Mouse (Mus musculus) midbrain, embryonic 16.5 days (tissue): Measurements from ENCODE around the gene Sclt1. TPM values are rescaled to one million over a fixed set of nuclear protein-coding genes. Genes with fewer than 3 reads are reported as not detected.

ENCODE experiments used
- ATAC-seq: fragments of 200-750 bp; cut with Nextera tagmentation; 2 replicates; pipeline ENCODE4 v1.8.0; 2017; ENCODE audit warnings: moderate TSS enrichment
- H3K27ac ChIP-seq: fragments of 300-500 bp; sonication (generic); 2 replicates; pipeline ENCODE4 v1.5.1; 2014; ENCODE audit warnings: mild to moderate bottlenecking, low read length, mixed read lengths
- H3K27me3 ChIP-seq: fragments of 300-500 bp; sonication (generic); 2 replicates; pipeline ENCODE4 v1.6.1; 2014; ENCODE audit warnings: low read depth, low read length, mixed read lengths; ENCODE audit not compliant: control insufficient read depth, insufficient read depth
- H3K36me3 ChIP-seq: fragments of 300-500 bp; sonication (generic); 2 replicates; pipeline ENCODE4 v1.6.1; 2014; ENCODE audit warnings: mild to moderate bottlenecking, low read length, moderate library complexity, mixed read lengths; ENCODE audit not compliant: control insufficient read depth, insufficient read depth
- H3K4me1 ChIP-seq: fragments of 300-500 bp; sonication (generic); 2 replicates; pipeline ENCODE4 v1.6.1; 2014; ENCODE audit warnings: mild to moderate bottlenecking, low read length, mixed read lengths; ENCODE audit not compliant: control insufficient read depth, insufficient read depth
- H3K4me2 ChIP-seq: fragments of 300-500 bp; sonication (generic); 2 replicates; pipeline ENCODE4 v1.6.1; 2014; ENCODE audit warnings: mild to moderate bottlenecking, low read length, mixed read lengths
- H3K4me3 ChIP-seq: fragments of 300-500 bp; sonication (generic); 2 replicates; pipeline ENCODE4 v1.5.1; 2014; ENCODE audit warnings: low read depth, mild to moderate bottlenecking, low read length, moderate library complexity, mixed read lengths
- H3K9ac ChIP-seq: fragments of 300-500 bp; sonication (generic); 2 replicates; pipeline ENCODE4 v1.6.1; 2014; ENCODE audit warnings: low read depth, low read length, mixed read lengths
- H3K9me3 ChIP-seq: fragments of 300-500 bp; sonication (generic); replicated peaks from 2 replicates; pipeline ENCODE4 v1.6.1; 2014; ENCODE audit warnings: mild to moderate bottlenecking, low read length, mixed read lengths; ENCODE audit not compliant: control insufficient read depth, poor library complexity, severe bottlenecking
- WGBS: fragments of 180-500 bp; shearing (Covaris S2); extraction: QIAGEN DNeasy Blood & Tissue Kit; methylation state at CpG from one replicate; pipeline ENCODE4 v1.1.7; 2014; 5-methylcytosine and 5-hydroxymethylcytosine counted together
- polyA plus RNA-seq: library from polyadenylated mRNA; unstranded; fragments of >200 nt; fragmentation: Nextera tagmentation; extraction: Ambion mirVana; gene quantifications from 2 replicates; pipeline ENCODE4 v1.2.1, GENCODE M21; 2015

Sclt1 gene
- polyA plus RNA-seq, 1 experiment from 2014 or later, result 17.1 TPM

GRCm38 (mm10) chr3:41613706-41614105 is 128.6 kb downstream of the Sclt1 start:
- 94% methylated on average over 8 of the region's 9 CpGs for WGBS
- no peak overlapping the region for H3K4me3 ChIP-seq
- H3K4me1 ChIP-seq, result no peaks in the 10 kb centered on the region
- no peaks in the 10 kb centered on the region for H3K27me3 ChIP-seq
- peaks cover 10% of the 10 kb centered on the region; the same call in 1 of the 2 replicates for H3K36me3 ChIP-seq
- no peak for ATAC-seq
- H3K4me2 ChIP-seq, result no peak overlapping the region
- no peaks in the 10 kb centered on the region for H3K9me3 ChIP-seq
- no peak overlapping the region for H3K9ac ChIP-seq
- H3K27ac ChIP-seq, result no peak overlapping the region

- Histone ChIP-seq H3K36me3 (peaks cover 12% of the 10 kb centered on the region; the same call in 1 of the 2 replicates), H3K4me1 (no peaks in the 10 kb centered on the region), H3K27ac (no peak overlapping the region), H3K4me2 (no peak overlapping the region), H3K4me3 (no peak overlapping the region), H3K9ac (no peak overlapping the region), H3K9me3 (no peaks in the 10 kb centered on the region), H3K27me3 (no peaks in the 10 kb centered on the region)
- ATAC-seq, result no peak
- 98% methylated on average over 3 of the region's 3 CpGs for WGBS
Observed at GRCm38 (mm10) chr3:41612211-41612610, 130.1 kb downstream of the Sclt1 start.

- no peak for ATAC-seq
- Histone ChIP-seq H3K4me2 (no peak overlapping the region), H3K9ac (no peak overlapping the region), H3K9me3 (no peaks in the 10 kb centered on the region), H3K36me3 (peaks cover 11% of the 10 kb centered on the region), H3K27me3 (no peaks in the 10 kb centered on the region), H3K4me1 (peaks cover 4% of the 10 kb centered on the region; the same call in 1 of the 2 replicates), H3K4me3 (no peak overlapping the region), H3K27ac (no peak overlapping the region)
- WGBS, result 92% methylated on average over 5 of the region's 5 CpGs
Observed at GRCm38 (mm10) chr3:41609071-41609470, 133.2 kb downstream of the Sclt1 start.

GRCm38 (mm10) chr3:41607467-41607866 is 134.8 kb downstream of the Sclt1 start:
- WGBS, result 88% methylated on average over 8 of the region's 8 CpGs
- Histone ChIP-seq H3K27me3 (no peaks in the 10 kb centered on the region), H3K9me3 (no peaks in the 10 kb centered on the region), H3K9ac (no peak overlapping the region), H3K27ac (no peak overlapping the region), H3K4me1 (peaks cover 15% of the 10 kb centered on the region), H3K4me3 (no peak overlapping the region), H3K4me2 (no peak overlapping the region), H3K36me3 (peaks cover 11% of the 10 kb centered on the region)
- no peak for ATAC-seq

GRCm38 (mm10) chr3:41607050-41607449 is 135.3 kb downstream of the Sclt1 start:
- no peak overlapping the region for H3K9ac ChIP-seq
- no peaks in the 10 kb centered on the region for H3K27me3 ChIP-seq
- H3K36me3 ChIP-seq, result peaks cover 11% of the 10 kb centered on the region
- no peak overlapping the region for H3K27ac ChIP-seq
- H3K4me2 ChIP-seq, result no peak overlapping the region
- WGBS, result 84% methylated on average over 9 of the region's 9 CpGs
- no peak overlapping the region for H3K4me3 ChIP-seq
- no peaks in the 10 kb centered on the region for H3K9me3 ChIP-seq
- peaks cover 15% of the 10 kb centered on the region for H3K4me1 ChIP-seq
- ATAC-seq, result no peak

GRCm38 (mm10) chr3:41606330-41606664 is 136.0 kb downstream of the Sclt1 start:
- no peaks in the 10 kb centered on the region for H3K27me3 ChIP-seq
- no peak overlapping the region for H3K4me2 ChIP-seq
- H3K27ac ChIP-seq, result no peak overlapping the region
- peaks cover 15% of the 10 kb centered on the region for H3K36me3 ChIP-seq
- no peaks in the 10 kb centered on the region for H3K9me3 ChIP-seq
- 91% methylated on average over 4 of the region's 4 CpGs for WGBS
- H3K9ac ChIP-seq, result no peak overlapping the region
- no peak overlapping the region for H3K4me3 ChIP-seq
- 0 out of 2 replicates have a peak, but pooled peaks have one; percentile 1 for ATAC-seq
- H3K4me1 ChIP-seq, result peaks cover 15% of the 10 kb centered on the region

- H3K4me1 ChIP-seq, result peaks cover 15% of the 10 kb centered on the region
- no peak overlapping the region for H3K4me3 ChIP-seq
- 76% methylated on average over 13 of the region's 13 CpGs for WGBS
- ATAC-seq, result peak; percentile 51
- H3K27ac ChIP-seq, result no peak overlapping the region
- peaks cover 15% of the 10 kb centered on the region for H3K36me3 ChIP-seq
- no peak overlapping the region for H3K4me2 ChIP-seq
- H3K27me3 ChIP-seq, result no peaks in the 10 kb centered on the region
- no peaks in the 10 kb centered on the region for H3K9me3 ChIP-seq
- no peak overlapping the region for H3K9ac ChIP-seq
Observed at GRCm38 (mm10) chr3:41605601-41606329, 136.5 kb downstream of the Sclt1 start.

- no peak for ATAC-seq
- H3K9ac ChIP-seq, result no peak overlapping the region
- peaks cover 9% of the 10 kb centered on the region for H3K36me3 ChIP-seq
- H3K4me2 ChIP-seq, result no peak overlapping the region
- no peak overlapping the region for H3K4me3 ChIP-seq
- no peaks in the 10 kb centered on the region for H3K9me3 ChIP-seq
- WGBS, result 94% methylated on average over 12 of the region's 12 CpGs
- H3K27ac ChIP-seq, result no peak overlapping the region
- H3K4me1 ChIP-seq, result peaks cover 19% of the 10 kb centered on the region
- H3K27me3 ChIP-seq, result no peaks in the 10 kb centered on the region
Observed at GRCm38 (mm10) chr3:41604629-41605321, 137.5 kb downstream of the Sclt1 start.

- no peak overlapping the region; the same call in 1 of the 2 replicates for H3K27ac ChIP-seq
Observed at GRCm38 (mm10) chr3:41603470-41604019, 138.8 kb downstream of the Sclt1 start.

More at GRCm38 (mm10) chr3:41603470-41604019, 138.8 kb downstream of the Sclt1 start:
- H3K4me1 ChIP-seq, result peaks cover 19% of the 10 kb centered on the region
- H3K4me2 ChIP-seq, result no peak overlapping the region
- H3K27me3 ChIP-seq, result no peaks in the 10 kb centered on the region
- H3K36me3 ChIP-seq, result peaks cover 16% of the 10 kb centered on the region
- H3K9ac ChIP-seq, result no peak overlapping the region
- H3K4me3 ChIP-seq, result no peak overlapping the region
- no peaks in the 10 kb centered on the region for H3K9me3 ChIP-seq
- WGBS, result 11% methylated on average over 5 of the region's 5 CpGs
- peak; percentile 75 for ATAC-seq
